Mouse (Mus musculus) liver, adult 2 months (tissue): ENCODE results near the gene Auts2.

Experiments used
- CTCF ChIP-seq: fragments of 200-500 bp; IDR thresholded peaks from 2 replicates; pipeline ENCODE4 v1.5.1; 2011; ENCODE audit warnings: low read depth, low read length, control low read depth
- POLR2A ChIP-seq: fragments of 200-500 bp; IDR thresholded peaks from 2 replicates; pipeline ENCODE4 v1.6.1; 2011; ENCODE audit warnings: low read length, control low read depth; ENCODE audit not compliant: insufficient read depth; ENCODE audit errors: extremely low read depth

DNA sequence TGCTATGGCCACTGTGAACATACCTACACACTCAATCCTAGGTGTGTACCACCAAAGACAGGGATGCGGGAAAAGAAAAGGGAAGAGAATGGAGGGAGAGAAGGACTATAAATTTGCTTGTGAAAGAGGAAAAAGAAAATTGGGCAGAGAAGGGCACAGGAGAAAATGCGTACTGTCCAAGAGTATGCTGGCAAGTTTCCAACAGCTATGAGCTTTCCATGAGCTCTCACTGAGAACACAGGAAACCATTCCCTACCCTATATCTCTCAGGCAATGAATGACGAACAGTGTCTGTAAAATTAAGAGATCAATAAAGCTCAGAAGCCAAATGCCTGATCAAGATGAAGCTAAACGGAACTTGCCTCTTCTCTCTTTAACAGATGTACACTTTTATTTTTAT is 220.2 kb downstream of the Auts2 start:
- TF ChIP-seq POLR2A (no peak), CTCF (no peak)
